Mouse (Mus musculus) testis, adult 2 months (tissue): ENCODE measurements at regions not wholly inside any gene's neighbourhood (a gene's known extent, or its start where the extent isn't known, plus 50 kb on each side); places are given as distances from the start of the nearest gene placed in this dataset.

Experiments
- H3K27ac ChIP-seq: fragments of 200-500 bp; 2 replicates; pipeline ENCODE4 v1.5.1; 2012; ENCODE audit warnings: low read depth, low read length; ENCODE audit not compliant: control insufficient read depth, insufficient read depth
- H3K27me3 ChIP-seq: fragments of 200-500 bp; 2 replicates; pipeline ENCODE4 v1.6.1; 2012; ENCODE audit warnings: mild to moderate bottlenecking, low read length, moderate library complexity; ENCODE audit not compliant: control insufficient read depth, insufficient read depth
- H3K36me3 ChIP-seq: fragments of 200-500 bp; 2 replicates; pipeline ENCODE4 v1.6.1; 2012; ENCODE audit warnings: mild to moderate bottlenecking, low read length; ENCODE audit not compliant: control insufficient read depth, insufficient read depth
- H3K4me1 ChIP-seq: fragments of 200-500 bp; 2 replicates; pipeline ENCODE4 v1.6.1; 2012; ENCODE audit warnings: low read length; ENCODE audit not compliant: control insufficient read depth, insufficient read depth
- H3K4me3 ChIP-seq: fragments of 200-500 bp; 2 replicates; pipeline ENCODE4 v1.5.1; 2012; ENCODE audit warnings: low read depth, mild to moderate bottlenecking, low read length, moderate library complexity, mixed read lengths; ENCODE audit not compliant: control insufficient read depth
- CTCF ChIP-seq: fragments of 200-500 bp; IDR thresholded peaks from 2 replicates; pipeline ENCODE4 v1.5.1; 2012; ENCODE audit warnings: low read depth, mild to moderate bottlenecking, inconsistent platforms, low read length, moderate library complexity; ENCODE audit not compliant: control insufficient read depth, insufficient read depth, insufficient replicate concordance
- POLR2A ChIP-seq: fragments of 200-500 bp; IDR thresholded peaks from 2 replicates; pipeline ENCODE4 v1.6.1; 2012; ENCODE audit warnings: low read depth, mild to moderate bottlenecking, inconsistent platforms, low read length, moderate library complexity; ENCODE audit not compliant: control insufficient read depth

- Histone ChIP-seq H3K27ac (no peak overlapping the region), H3K4me1 (no peaks in the 10 kb centered on the region), H3K36me3 (no peaks in the 10 kb centered on the region), H3K4me3 (no peak overlapping the region), H3K27me3 (no peaks in the 10 kb centered on the region)
- TF ChIP-seq POLR2A (no peak), CTCF (no peak)
These were observed 252.9 kb upstream of the Irx5 start for GRCm38 (mm10) chr8:92104561-92104960.

- Histone ChIP-seq H3K4me3 (no peak overlapping the region), H3K36me3 (no peaks in the 10 kb centered on the region), H3K27ac (no peak overlapping the region), H3K27me3 (no peaks in the 10 kb centered on the region), H3K4me1 (no peaks in the 10 kb centered on the region)
- TF ChIP-seq POLR2A, result no peak
- no peak for TF ChIP-seq CTCF
These were observed 254.9 kb upstream of the Irx5 start for GRCm38 (mm10) chr8:92102521-92102920.

GRCm38 (mm10) chr8:92095276-92095675 lies 262.1 kb upstream of the Irx5 start:
- Histone ChIP-seq H3K27me3 (no peaks in the 10 kb centered on the region), H3K36me3 (no peaks in the 10 kb centered on the region), H3K4me1 (no peaks in the 10 kb centered on the region), H3K4me3 (no peak overlapping the region), H3K27ac (no peak overlapping the region)
- TF ChIP-seq CTCF (no peak), POLR2A (no peak)

GRCm38 (mm10) chr8:92084124-92084523 lies 273.3 kb upstream of the Irx5 start:
- TF ChIP-seq POLR2A (no peak), CTCF (no peak)
- Histone ChIP-seq H3K27ac (no peak overlapping the region), H3K4me3 (no peak overlapping the region), H3K36me3 (no peaks in the 10 kb centered on the region), H3K4me1 (no peaks in the 10 kb centered on the region), H3K27me3 (no peaks in the 10 kb centered on the region)

GRCm38 (mm10) chr8:92081900-92082299 lies 275.5 kb upstream of the Irx5 start:
- no peak overlapping the region for H3K4me3 ChIP-seq
- no peak for TF ChIP-seq POLR2A
- H3K36me3 ChIP-seq, result no peaks in the 10 kb centered on the region
- no peaks in the 10 kb centered on the region for H3K4me1 ChIP-seq
- H3K27ac ChIP-seq, result no peak overlapping the region
- no peaks in the 10 kb centered on the region for H3K27me3 ChIP-seq

GRCm38 (mm10) chr8:92080852-92081251 lies 276.6 kb upstream of the Irx5 start:
- no peak overlapping the region for H3K27ac ChIP-seq
- no peaks in the 10 kb centered on the region for H3K27me3 ChIP-seq
- H3K36me3 ChIP-seq, result no peaks in the 10 kb centered on the region
- H3K4me3 ChIP-seq, result no peak overlapping the region
- no peak for TF ChIP-seq CTCF
- TF ChIP-seq POLR2A, result no peak
- H3K4me1 ChIP-seq, result no peaks in the 10 kb centered on the region

- H3K4me1 ChIP-seq, result no peaks in the 10 kb centered on the region
- H3K27ac ChIP-seq, result no peak overlapping the region
- no peaks in the 10 kb centered on the region for H3K27me3 ChIP-seq
- TF ChIP-seq CTCF (no peak), POLR2A (no peak)
- no peak overlapping the region for H3K4me3 ChIP-seq
- H3K36me3 ChIP-seq, result no peaks in the 10 kb centered on the region
These were observed 275.7 kb upstream of the Irx3 start for GRCm38 (mm10) chr8:92077611-92078010.

- Histone ChIP-seq H3K4me1 (no peaks in the 10 kb centered on the region), H3K27ac (no peak overlapping the region), H3K27me3 (no peaks in the 10 kb centered on the region)
These were observed 270.4 kb upstream of the Irx3 start for GRCm38 (mm10) chr8:92072254-92072615.

More at GRCm38 (mm10) chr8:92072254-92072615, 270.4 kb upstream of the Irx3 start:
- TF ChIP-seq CTCF (no peak), POLR2A (no peak)
- Histone ChIP-seq H3K36me3 (no peaks in the 10 kb centered on the region), H3K4me3 (no peak overlapping the region)
